Mouse (Mus musculus): Measurements from ENCODE around the gene Lmo4. TPM values are rescaled to one million over a fixed set of nuclear protein-coding genes. Genes with fewer than 3 reads are reported as not detected.

Lmo4 gene
- polyA plus RNA-seq, 1 experiment from 2014 or later: 117 TPM

DNA sequence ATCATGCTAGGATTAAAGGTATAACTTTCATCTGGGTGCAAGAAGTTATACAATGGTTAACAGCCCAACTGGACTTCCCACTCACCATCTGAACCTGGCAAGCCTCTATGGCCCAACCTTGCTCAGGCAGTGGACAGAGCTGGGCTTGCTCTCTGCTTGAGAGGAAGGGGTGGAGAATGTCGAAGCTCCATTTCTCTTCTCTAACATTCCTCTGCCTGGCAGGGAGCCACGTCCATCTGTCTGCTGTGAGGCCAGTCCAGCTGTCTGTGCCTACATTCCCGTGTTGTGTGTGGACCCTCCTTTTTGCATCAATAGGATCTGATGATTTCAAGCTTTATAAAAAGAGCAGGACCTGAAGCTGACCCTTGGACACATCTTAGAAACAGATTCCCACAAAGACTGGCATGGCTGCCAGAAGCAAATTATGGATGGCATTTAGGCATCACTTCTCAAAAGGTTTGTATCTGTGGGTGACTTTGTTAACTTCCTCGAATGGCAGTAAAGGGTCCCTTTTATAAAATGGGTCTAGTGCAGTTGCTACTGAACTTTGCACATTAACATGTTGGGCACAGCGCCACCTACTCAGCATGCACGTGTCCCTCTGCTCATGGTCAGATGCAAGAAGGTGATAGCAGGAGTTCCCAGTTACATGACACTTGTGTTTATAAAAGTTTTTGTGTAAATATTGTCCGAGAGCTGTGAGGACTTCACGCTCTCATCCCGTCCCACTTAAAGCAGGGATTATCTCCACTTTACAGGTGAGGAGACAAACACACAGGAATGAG, 20.6 kb upstream of the Lmo4 start:
- 61% methylated on average over 9 of the region's 9 CpGs for WGBS
- Histone ChIP-seq H3K36me3 (no peaks in the 10 kb centered on the region), H3K9me3 (no peaks in the 10 kb centered on the region), H3K27ac (replicated peaks) (no peak overlapping the region), H3K4me3 (no peak overlapping the region), H3K4me2 (no peak overlapping the region), H3K4me1 (replicated peaks) (no peaks in the 10 kb centered on the region), H3K27me3 (no peaks in the 10 kb centered on the region), H3K9ac (no peak overlapping the region)
- ATAC-seq (ENCODE audit: low FRiP score, low read depth): no peak

DNA sequence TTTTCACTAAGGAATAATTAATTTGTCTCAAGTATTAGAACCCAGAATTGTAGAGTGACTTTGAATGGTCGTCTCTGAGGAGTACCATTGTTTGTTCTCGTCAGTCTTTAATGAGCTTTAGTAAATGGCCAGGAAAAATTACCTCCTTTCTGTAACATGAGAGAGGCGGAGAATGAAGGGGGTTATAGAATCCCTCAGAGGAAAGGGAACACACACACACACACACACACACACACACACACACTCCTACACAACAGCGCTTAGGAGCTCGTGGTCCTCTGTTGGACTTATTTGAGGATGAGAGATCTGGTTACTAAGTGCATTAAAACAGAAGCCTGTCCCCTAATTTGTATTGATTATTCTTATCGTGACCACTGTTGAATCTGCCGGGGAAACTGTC, 19.6 kb upstream of the Lmo4 start:
- Histone ChIP-seq H3K4me1 (replicated peaks) (no peaks in the 10 kb centered on the region), H3K9ac (no peak overlapping the region), H3K4me2 (no peak overlapping the region), H3K4me3 (no peak overlapping the region), H3K9me3 (no peaks in the 10 kb centered on the region), H3K27me3 (no peaks in the 10 kb centered on the region), H3K27ac (replicated peaks) (no peak overlapping the region), H3K36me3 (no peaks in the 10 kb centered on the region)
- whole genome bisulfite sequencing: 45% methylated on average over 7 of the region's 7 CpGs
- no peak for ATAC-seq (ENCODE audit: low FRiP score, low read depth)

DNA sequence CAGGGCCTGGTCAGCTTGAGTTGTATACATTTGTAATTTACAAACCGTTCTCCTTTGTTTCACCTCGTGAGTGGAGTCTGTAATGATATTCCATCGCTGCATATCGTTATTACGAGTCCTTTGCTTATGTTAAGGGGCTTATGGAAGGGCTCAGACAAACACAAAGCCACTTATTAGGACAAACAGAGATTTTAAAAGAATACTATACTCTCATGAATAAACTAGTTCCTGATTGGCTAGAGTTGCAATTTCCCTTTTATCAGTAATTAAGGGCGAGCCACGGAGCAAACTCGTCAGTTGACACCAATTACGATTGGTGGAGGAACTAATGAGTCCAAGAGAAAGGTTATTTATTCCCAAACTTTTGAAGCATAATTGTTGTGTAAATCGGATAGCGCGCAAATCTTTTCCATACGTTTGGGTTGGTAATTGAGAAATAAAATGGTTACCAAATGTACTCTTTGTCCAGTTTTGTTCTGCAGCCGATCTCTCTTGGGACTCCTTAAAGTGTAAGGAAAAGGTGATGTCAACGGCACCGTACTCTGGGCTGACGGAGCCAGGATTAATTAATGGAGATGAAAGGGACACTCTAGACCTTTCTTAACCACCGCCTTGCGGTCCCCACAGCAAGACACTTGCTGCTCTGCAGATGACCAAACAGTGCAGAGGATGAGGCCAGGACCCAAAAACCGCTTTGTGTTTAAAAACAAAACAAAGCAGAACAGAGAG, 18.5 kb upstream of the Lmo4 start:
- 66% methylated on average over 20 of the region's 20 CpGs for WGBS
- no peaks in the 10 kb centered on the region for H3K36me3 ChIP-seq
- H3K4me3 ChIP-seq: no peak overlapping the region
- no peaks in the 10 kb centered on the region for H3K9me3 ChIP-seq
- H3K27ac ChIP-seq (replicated peaks): no peak overlapping the region
- no peaks in the 10 kb centered on the region for H3K4me1 ChIP-seq (replicated peaks)
- no peak overlapping the region for H3K9ac ChIP-seq
- H3K27me3 ChIP-seq: no peaks in the 10 kb centered on the region
- no peak for ATAC-seq (ENCODE audit: low FRiP score, low read depth)
- H3K4me2 ChIP-seq: no peak overlapping the region

DNA sequence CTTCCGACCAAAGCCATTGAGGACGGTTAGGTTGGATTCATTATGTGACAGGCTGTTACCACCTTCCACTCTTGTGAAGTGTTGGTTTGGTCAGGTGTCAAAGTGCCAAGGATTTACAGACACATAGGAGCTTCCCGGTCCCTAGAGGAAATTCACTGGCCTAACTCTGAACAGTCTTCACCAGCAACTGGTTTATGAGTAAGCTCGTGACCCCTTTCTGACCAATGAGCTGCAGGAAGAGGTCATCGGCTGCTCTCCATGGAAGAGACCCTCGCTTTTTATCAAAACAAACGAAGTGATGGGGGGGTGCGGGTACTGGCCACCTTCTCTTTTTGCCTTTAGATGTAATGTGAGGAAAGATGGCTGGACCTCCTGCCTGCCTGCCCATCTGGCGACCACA, 17.4 kb upstream of the Lmo4 start:
- Histone ChIP-seq H3K9me3 (no peaks in the 10 kb centered on the region), H3K27me3 (no peaks in the 10 kb centered on the region), H3K4me1 (replicated peaks) (no peaks in the 10 kb centered on the region), H3K4me2 (no peak overlapping the region), H3K27ac (replicated peaks) (no peak overlapping the region), H3K9ac (no peak overlapping the region), H3K36me3 (no peaks in the 10 kb centered on the region), H3K4me3 (no peak overlapping the region)
- ATAC-seq (ENCODE audit: low FRiP score, low read depth): no peak
- WGBS: 78% methylated on average over 9 of the region's 9 CpGs

DNA sequence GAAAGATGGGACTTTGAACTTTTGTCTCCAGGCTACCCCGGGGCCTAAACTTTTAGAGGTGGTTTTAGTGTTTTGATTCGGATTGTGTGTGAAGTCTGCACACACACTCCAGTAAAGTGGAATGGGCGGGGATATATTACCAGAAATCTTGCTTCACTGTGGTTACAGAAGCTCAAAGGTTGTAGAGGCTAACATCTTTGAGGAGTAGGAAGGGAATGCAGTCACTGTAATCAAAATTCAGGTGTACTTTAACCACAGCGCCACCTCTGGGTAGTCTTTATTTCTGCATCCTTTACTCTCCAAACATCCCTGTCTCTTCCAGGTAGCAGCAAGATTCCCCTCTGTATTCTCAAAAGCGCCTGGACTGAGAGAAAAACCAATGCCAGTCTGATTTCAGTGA, 2.5 kb upstream of the Lmo4 start:
- Histone ChIP-seq H3K27me3 (no peaks in the 10 kb centered on the region), H3K27ac (replicated peaks) (no peak overlapping the region), H3K9ac (no peak overlapping the region), H3K4me1 (replicated peaks) (peaks cover 12% of the 10 kb centered on the region; the same call in 1 of the 2 replicates), H3K9me3 (no peaks in the 10 kb centered on the region), H3K36me3 (no peaks in the 10 kb centered on the region), H3K4me2 (no peak overlapping the region), H3K4me3 (no peak overlapping the region)
- ATAC-seq (ENCODE audit: low FRiP score, low read depth): no peak
- 48% methylated on average over 5 of the region's 5 CpGs for WGBS

DNA sequence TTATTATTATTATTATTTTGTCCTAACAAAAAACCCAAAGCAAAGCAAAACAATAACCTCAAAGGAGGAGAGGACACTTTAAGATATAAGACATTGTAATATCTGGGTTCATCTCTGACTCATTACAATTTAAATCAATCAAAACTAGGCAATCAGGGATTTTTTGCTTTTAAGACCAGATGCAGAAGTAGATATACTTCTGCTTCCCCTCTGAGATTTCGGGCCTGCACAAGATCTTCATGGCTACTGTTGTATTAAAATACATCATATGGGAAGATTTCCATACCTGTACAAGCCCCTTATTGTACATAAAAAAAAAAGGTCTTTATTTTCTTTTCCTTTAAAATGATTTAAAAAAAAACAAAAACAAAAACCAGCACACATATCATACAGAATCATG, 1.9 kb upstream of the Lmo4 start:
- Histone ChIP-seq H3K4me1 (replicated peaks) (peaks cover 12% of the 10 kb centered on the region; the same call in 1 of the 2 replicates), H3K9me3 (no peaks in the 10 kb centered on the region), H3K27me3 (no peaks in the 10 kb centered on the region), H3K4me3 (no peak overlapping the region), H3K36me3 (no peaks in the 10 kb centered on the region), H3K4me2 (no peak overlapping the region), H3K9ac (no peak overlapping the region), H3K27ac (replicated peaks) (no peak overlapping the region)
- WGBS: 94% methylated on average over 1 of the region's 1 CpGs
- no peak for ATAC-seq (ENCODE audit: low FRiP score, low read depth)

DNA sequence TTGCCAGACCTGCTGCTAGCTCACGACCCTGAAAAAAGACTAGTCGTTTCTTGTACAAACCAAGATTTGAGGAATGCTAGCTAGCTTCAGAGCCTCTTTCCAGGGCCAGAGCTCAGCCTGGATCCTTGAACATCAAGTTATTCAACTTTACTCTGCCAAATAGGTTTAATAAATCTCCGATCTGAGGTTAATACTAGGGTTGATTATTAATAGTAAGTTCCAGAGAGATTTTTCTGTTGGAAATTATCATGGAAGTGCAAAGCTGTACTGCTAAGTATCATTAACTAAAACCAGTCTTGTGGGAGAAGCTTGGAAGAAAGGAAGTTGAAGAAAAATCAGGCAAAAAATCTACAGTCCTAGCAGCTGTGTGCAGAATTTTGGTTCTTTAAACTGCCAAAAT, 1.2 kb upstream of the Lmo4 start:
- no peak for ATAC-seq (ENCODE audit: low FRiP score, low read depth)
- H3K4me2 ChIP-seq: peak overlapping the region; percentile 92
- WGBS: 19% methylated on average over 3 of the region's 3 CpGs

DNA sequence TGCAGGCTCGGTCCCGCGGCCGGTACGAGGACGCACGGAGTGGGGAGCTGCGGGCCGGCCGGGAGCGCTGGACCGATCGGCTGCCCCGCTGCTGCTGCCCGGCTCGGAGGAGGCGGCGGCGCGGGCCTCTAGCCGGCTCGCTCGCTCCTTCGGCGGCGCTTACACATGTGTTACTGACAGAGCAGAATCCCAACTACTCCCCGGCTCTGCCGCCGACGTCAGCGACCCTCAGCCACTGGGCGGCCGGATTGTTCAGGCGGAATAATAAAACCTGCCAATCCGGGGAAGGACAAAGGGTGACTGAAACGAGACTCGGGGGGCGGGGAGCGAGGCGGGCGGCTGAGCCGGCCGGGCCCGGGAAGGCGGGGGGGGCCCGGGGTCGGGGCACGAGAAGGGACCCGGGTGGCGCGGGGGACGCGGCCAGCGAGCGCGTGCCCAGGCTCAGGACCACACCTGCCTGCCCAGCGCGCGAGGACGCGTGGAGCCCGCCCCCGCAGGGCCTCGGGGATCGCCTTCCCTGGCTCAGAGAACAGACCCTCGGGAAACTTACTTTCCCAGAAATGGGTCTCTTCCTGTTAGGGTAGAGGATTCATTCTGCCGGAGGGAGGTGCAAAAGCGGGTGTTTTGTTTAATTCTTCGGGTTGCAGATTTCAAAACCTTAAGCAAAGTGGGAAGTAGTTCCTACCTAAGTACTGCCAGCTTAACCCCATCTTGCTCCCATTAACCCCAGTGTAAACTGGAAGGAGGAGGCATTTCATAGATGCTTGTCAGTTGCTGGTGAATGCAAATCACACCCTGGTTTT, 532 bp upstream of the Lmo4 start:
- H3K4me2 ChIP-seq: peak overlapping the region; percentile 92
- H3K9ac ChIP-seq: peak overlapping the region; percentile 96
- peak overlapping the region; percentile 92 for H3K4me3 ChIP-seq
- WGBS: under 1% methylated on average over 63 of the region's 69 CpGs
- H3K27me3 ChIP-seq: no peaks in the 10 kb centered on the region
- H3K27ac ChIP-seq (replicated peaks): peak overlapping the region; percentile 98
- peaks cover 23% of the 10 kb centered on the region for H3K4me1 ChIP-seq (replicated peaks)
- H3K9me3 ChIP-seq: no peaks in the 10 kb centered on the region
- ATAC-seq (ENCODE audit: low FRiP score, low read depth): peak; percentile 95
- H3K36me3 ChIP-seq: no peaks in the 10 kb centered on the region

More for the DNA sequence above, 1.2 kb upstream of the Lmo4 start:
- Histone ChIP-seq H3K27me3 (no peaks in the 10 kb centered on the region), H3K4me1 (replicated peaks) (peaks cover 17% of the 10 kb centered on the region), H3K9ac (peak overlapping the region; percentile 96), H3K4me3 (peak overlapping the region; percentile 92), H3K36me3 (no peaks in the 10 kb centered on the region), H3K27ac (replicated peaks) (peak overlapping the region; percentile 98), H3K9me3 (no peaks in the 10 kb centered on the region)

DNA sequence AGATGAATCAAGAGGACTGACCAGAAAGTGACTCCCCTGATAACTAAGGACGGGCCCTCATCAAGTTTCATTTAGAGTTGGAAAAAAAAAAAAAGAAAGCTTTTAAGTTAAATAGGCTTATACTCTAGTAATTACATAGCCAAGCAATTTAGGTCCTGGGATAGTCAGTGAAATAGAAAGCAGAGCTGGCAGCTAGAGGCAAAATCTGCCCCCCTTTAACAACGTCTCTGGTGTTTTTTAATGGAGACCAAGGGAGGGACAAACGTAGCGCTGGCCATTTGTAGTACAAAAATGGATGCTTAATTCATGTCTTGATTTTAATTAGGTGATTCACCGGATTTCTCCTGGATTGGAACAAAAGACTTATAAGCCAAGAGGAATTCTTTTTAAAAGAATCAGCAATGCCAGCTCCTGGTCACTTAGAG, 1.0 kb downstream of the Lmo4 start:
- Histone ChIP-seq H3K4me2 (peak overlapping the region; percentile 92), H3K9ac (peak overlapping the region; percentile 96), H3K27ac (replicated peaks) (peak overlapping the region; percentile 98), H3K27me3 (no peaks in the 10 kb centered on the region), H3K4me1 (replicated peaks) (peaks cover 36% of the 10 kb centered on the region), H3K4me3 (peak overlapping the region; percentile 92), H3K36me3 (no peaks in the 10 kb centered on the region), H3K9me3 (no peaks in the 10 kb centered on the region)
- WGBS: under 1% methylated on average over 5 of the region's 5 CpGs
- no peak for ATAC-seq (ENCODE audit: low FRiP score, low read depth)

DNA sequence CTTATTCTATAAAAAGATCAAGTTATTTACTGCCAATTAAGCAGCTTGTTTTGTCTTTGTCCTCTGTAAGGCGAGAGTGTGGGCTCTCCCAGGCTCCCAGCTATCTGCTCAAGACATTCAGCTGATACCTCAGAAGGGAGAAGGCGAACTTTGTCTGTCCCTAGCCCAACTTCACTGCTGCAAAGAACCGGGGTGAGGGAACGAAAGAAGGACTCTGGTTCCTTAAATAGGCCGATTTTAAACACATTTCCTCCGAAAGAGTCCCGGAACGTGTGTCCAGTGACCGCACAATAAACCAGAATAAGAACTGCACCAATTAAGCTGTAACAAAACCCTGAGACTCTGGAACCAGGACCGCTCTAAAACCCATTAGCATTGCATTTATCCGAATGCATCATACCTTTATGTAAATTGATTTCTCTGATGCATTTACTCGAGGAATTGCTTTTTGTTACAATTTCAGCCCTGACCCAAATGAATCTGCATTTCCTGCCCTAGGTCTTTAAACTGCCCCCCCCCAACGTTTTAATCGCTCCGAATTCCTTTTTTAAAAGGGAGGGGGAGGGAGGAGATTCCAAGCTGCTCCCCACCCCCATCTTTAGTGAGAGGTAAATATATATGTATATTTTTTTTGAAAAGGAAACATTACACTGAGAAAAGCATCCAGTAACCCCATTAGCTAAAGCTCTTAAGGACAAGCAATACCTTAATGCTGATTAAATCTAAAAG, 1.6 kb downstream of the Lmo4 start:
- peak overlapping the region; percentile 92 for H3K4me2 ChIP-seq
- WGBS: under 1% methylated on average over 15 of the region's 15 CpGs
- peak overlapping the region; percentile 96 for H3K9ac ChIP-seq
- H3K27ac ChIP-seq (replicated peaks): peak overlapping the region; percentile 98
- H3K36me3 ChIP-seq: no peaks in the 10 kb centered on the region
- H3K4me3 ChIP-seq: peak overlapping the region; percentile 92
- no peaks in the 10 kb centered on the region for H3K27me3 ChIP-seq
- ATAC-seq (ENCODE audit: low FRiP score, low read depth): no peak
- no peaks in the 10 kb centered on the region for H3K9me3 ChIP-seq
- H3K4me1 ChIP-seq (replicated peaks): peaks cover 42% of the 10 kb centered on the region

DNA sequence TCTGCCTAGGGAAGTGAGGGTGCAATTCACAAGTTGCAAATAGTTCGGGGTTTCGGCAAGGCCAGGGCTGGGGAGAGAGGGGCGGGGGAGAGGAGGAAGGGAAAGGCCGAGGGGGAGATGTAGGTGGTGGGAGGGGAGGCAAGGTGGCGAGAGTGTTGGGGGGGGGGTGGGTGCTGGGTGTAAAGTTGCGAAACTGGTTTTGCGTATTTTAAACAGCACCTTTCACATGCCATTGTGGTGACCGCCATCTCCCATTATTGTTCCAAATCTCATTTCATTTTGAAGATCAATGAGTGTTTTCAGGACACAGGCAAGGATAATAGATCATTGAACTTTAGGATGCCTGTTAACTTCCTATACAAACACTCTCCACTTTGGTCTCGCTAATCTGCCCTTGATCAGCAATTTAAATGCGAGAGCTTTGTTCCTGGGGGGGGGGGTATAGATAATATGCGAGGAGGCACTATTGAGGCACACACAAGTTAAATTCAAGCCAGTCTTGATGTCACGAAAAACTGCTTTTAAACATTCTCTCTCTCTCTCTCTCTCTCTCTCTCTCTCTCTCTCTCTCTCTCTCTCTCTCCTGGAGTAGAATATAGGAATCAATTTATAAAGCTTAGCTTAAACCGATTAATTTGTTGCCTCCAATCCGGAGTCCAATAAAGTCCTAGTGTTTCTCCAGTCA, 2.3 kb downstream of the Lmo4 start:
- Histone ChIP-seq H3K9ac (peak overlapping the region; percentile 96), H3K9me3 (no peaks in the 10 kb centered on the region), H3K4me1 (replicated peaks) (peaks cover 49% of the 10 kb centered on the region), H3K36me3 (no peaks in the 10 kb centered on the region), H3K4me2 (peak overlapping the region; percentile 92), H3K4me3 (peak overlapping the region; percentile 92), H3K27ac (replicated peaks) (peak overlapping the region; percentile 98), H3K27me3 (no peaks in the 10 kb centered on the region)
- no peak for ATAC-seq (ENCODE audit: low FRiP score, low read depth)
- under 1% methylated on average over 14 of the region's 14 CpGs for WGBS

Data from hindbrain, embryonic 15.5 days (tissue).